ENCODE assay signal across 28 mouse cellular contexts in genomic region chr6:90643057-90643456, GRCm38 (mm10).
"Had no signal": no experiment of that assay in that cellular context is flagged by ENCODE, and none has a peak within 500 bp of the region (broad histone marks: within the 10 kb centered on the region; RNA-seq: fewer than 3 reads in every experiment).

No protein-coding gene starts in this region.

- H3K36me3 ChIP-seq: embryonic facial prominence, embryonic 10.5 days; embryonic facial prominence, embryonic 12.5 days; embryonic facial prominence, embryonic 13.5 days; embryonic facial prominence, embryonic 15.5 days; forebrain, embryonic 10.5 days; forebrain, embryonic 12.5 days; forebrain, embryonic 15.5 days had no signal

- H3K4me1 ChIP-seq: embryonic facial prominence, embryonic 12.5 days; embryonic facial prominence, embryonic 13.5 days; embryonic facial prominence, embryonic 15.5 days; forebrain, embryonic 15.5 days had no signal

- ATAC-seq: forebrain, embryonic 13.5 days; forebrain, embryonic 14.5 days; forebrain, embryonic 15.5 days; forebrain, embryonic 16.5 days; forebrain, postnatal 0 days had no signal

- H3K4me2 ChIP-seq: embryonic facial prominence, embryonic 12.5 days; embryonic facial prominence, embryonic 13.5 days; embryonic facial prominence, embryonic 15.5 days; forebrain, embryonic 12.5 days; forebrain, embryonic 13.5 days; forebrain, embryonic 15.5 days had no signal

- H3K9me3 ChIP-seq: embryonic facial prominence, embryonic 10.5 days; embryonic facial prominence, embryonic 12.5 days; embryonic facial prominence, embryonic 13.5 days; embryonic facial prominence, embryonic 15.5 days; forebrain, embryonic 12.5 days; forebrain, embryonic 13.5 days; forebrain, embryonic 15.5 days had no signal

- DNase-seq: cerebellum, adult 2 months; cerebellum, adult 8-10 months; cerebellum, adult 9-10 months; cerebellum, adult 9-11 months; cerebellum, postnatal 10 days; cerebellum, postnatal 14 days; cerebellum, postnatal 25 days; cerebellum, postnatal 36 days; embryo, embryonic 11 days; forebrain, postnatal 0 days; gastrocnemius, adult 2 months; gastrocnemius, postnatal 10 days; gastrocnemius, postnatal 14 days; gastrocnemius, postnatal 25 days; gastrocnemius, postnatal 36 days; heart, adult 18-20 months; heart, adult 2 months had no signal

- H3K4me3 ChIP-seq: embryonic facial prominence, embryonic 10.5 days; embryonic facial prominence, embryonic 12.5 days; embryonic facial prominence, embryonic 13.5 days; embryonic facial prominence, embryonic 15.5 days; erythroblast, embryonic 14.5 days; forebrain, embryonic 10.5 days; forebrain, embryonic 12.5 days; forebrain, embryonic 13.5 days; forebrain, embryonic 15.5 days; gastrocnemius, adult 2 months; heart, adult 2 months had no signal

- H3K9ac ChIP-seq: embryonic facial prominence, embryonic 12.5 days; embryonic facial prominence, embryonic 13.5 days; embryonic facial prominence, embryonic 15.5 days; forebrain, embryonic 12.5 days; forebrain, embryonic 13.5 days; forebrain, embryonic 15.5 days; forebrain, postnatal 0 days had no signal

- H3K27me3 ChIP-seq: embryonic facial prominence, embryonic 12.5 days; embryonic facial prominence, embryonic 13.5 days; embryonic facial prominence, embryonic 15.5 days; forebrain, embryonic 12.5 days; forebrain, embryonic 13.5 days; forebrain, embryonic 15.5 days had no signal

- H3K27ac ChIP-seq: embryonic facial prominence, embryonic 10.5 days; embryonic facial prominence, embryonic 12.5 days; embryonic facial prominence, embryonic 13.5 days; embryonic facial prominence, embryonic 15.5 days; forebrain, embryonic 10.5 days; forebrain, embryonic 12.5 days; forebrain, embryonic 13.5 days; forebrain, embryonic 15.5 days; gastrocnemius, adult 2 months; heart, adult 2 months had no signal
